Mouse (Mus musculus) CH12.LX (cell line): ENCODE data around the gene Stk35. TPM values are rescaled to one million over a fixed set of nuclear protein-coding genes. Genes with fewer than 3 reads are reported as not detected.

Experiments used
- DNase-seq: peaks from one replicate; pipeline ENCODE4 v3.0.0-alpha.2; 2013; ENCODE audit errors: extremely low read depth
- H3K27ac ChIP-seq: 2 replicates; pipeline ENCODE4 v1.5.1; 2012; ENCODE audit warnings: low read depth, mild to moderate bottlenecking, control low read depth, moderate library complexity; ENCODE audit not compliant: insufficient read depth
- H3K27me3 ChIP-seq: replicated peaks from 2 replicates; pipeline ENCODE3; 2012; ENCODE audit warnings: inconsistent platforms
- H3K36me3 ChIP-seq, 2 experiments: replicated peaks in 1 of 2; 2 replicates each; pipeline versions ENCODE3 to v1.6.1; 2012; ENCODE audit warnings: inconsistent platforms in 1 of 2, low read length in 1 of 2, mild to moderate bottlenecking in 1 of 2, mixed read lengths in 1 of 2, moderate library complexity in 1 of 2; ENCODE audit not compliant: control insufficient read depth in 1 of 2, insufficient read depth in 1 of 2
- H3K4me1 ChIP-seq, 2 experiments: 2 replicates each; pipeline ENCODE4 v1.6.1; 2012; ENCODE audit warnings: inconsistent platforms in 1 of 2, moderate library complexity in 1 of 2; ENCODE audit not compliant: insufficient read depth in 2 of 2, control insufficient read depth in 1 of 2
- H3K4me2 ChIP-seq: 2 replicates; pipeline ENCODE4 v1.6.1; 2012; ENCODE audit warnings: low read depth, mild to moderate bottlenecking, control low read depth; ENCODE audit not compliant: poor library complexity, insufficient read depth, severe bottlenecking
- H3K4me3 ChIP-seq, 3 experiments: fragments of 150-350 bp in 1 of 3; sonication (generic) in 1 of 3; replicated peaks in 1 of 3; 2 replicates each; pipeline versions ENCODE3 to v1.5.1; 2011 to 2012; ENCODE audit warnings: low read depth in 2 of 3, low read length in 2 of 3, mild to moderate bottlenecking in 2 of 3, moderate library complexity in 2 of 3, control low read depth in 1 of 3, improper control_type of control experiment in 1 of 3, inconsistent platforms in 1 of 3, mixed read lengths in 1 of 3; ENCODE audit not compliant: poor library complexity in 1 of 3
- H3K79me2 ChIP-seq: replicated peaks from 2 replicates; pipeline ENCODE4 v1.6.1; 2012; ENCODE audit warnings: mild to moderate bottlenecking, moderate library complexity; ENCODE audit not compliant: control insufficient read depth, poor library complexity, insufficient read depth, severe bottlenecking; ENCODE audit errors: extremely low read depth
- H3K9ac ChIP-seq: 2 replicates; pipeline ENCODE4 v1.6.1; 2012; ENCODE audit warnings: low read depth, mild to moderate bottlenecking, control low read depth, moderate library complexity; ENCODE audit not compliant: insufficient read depth
- H3K9me3 ChIP-seq: replicated peaks from 2 replicates; pipeline ENCODE3; 2012; ENCODE audit warnings: low read length, inconsistent platforms, mixed read lengths
- BHLHE40 ChIP-seq: IDR thresholded peaks from 2 replicates; pipeline ENCODE4 v1.6.1; 2011; ENCODE audit warnings: mild to moderate bottlenecking, low read depth, low read length, improper control_type of control experiment
- CHD1 ChIP-seq: IDR thresholded peaks from 2 replicates; pipeline ENCODE4 v1.6.1; 2012; ENCODE audit warnings: low read depth, low read length, improper control_type of control experiment, inconsistent platforms
- CTCF ChIP-seq, 2 experiments: IDR thresholded peaks in 1 of 2; conservative IDR thresholded peaks in 1 of 2; 2 replicates each; pipeline ENCODE4 v1.5.1; 2011 to 2012; ENCODE audit warnings: low read depth in 2 of 2, low read length in 2 of 2, improper control_type of control experiment in 1 of 2, inconsistent platforms in 1 of 2, mild to moderate bottlenecking in 1 of 2, moderate library complexity in 1 of 2
- EP300 ChIP-seq: IDR thresholded peaks from 2 replicates; pipeline ENCODE4 v1.6.1; 2011; ENCODE audit warnings: low read length, improper control_type of control experiment
- HCFC1 ChIP-seq: IDR thresholded peaks from 2 replicates; pipeline ENCODE4 v1.6.1; 2012; ENCODE audit warnings: low read depth, mild to moderate bottlenecking, inconsistent platforms, low read length, improper control_type of control experiment
- JUND ChIP-seq: conservative IDR thresholded peaks from 2 replicates; pipeline ENCODE4 v1.6.1; 2011; ENCODE audit warnings: low read depth, low read length, improper control_type of control experiment
- KAT2A ChIP-seq: IDR thresholded peaks from 2 replicates; pipeline ENCODE4 v1.6.1; 2012; ENCODE audit warnings: low read length, improper control_type of control experiment, inconsistent platforms; ENCODE audit not compliant: insufficient replicate concordance
- MEF2A ChIP-seq: IDR thresholded peaks from 2 replicates; pipeline ENCODE4 v1.6.1; 2014; ENCODE audit warnings: low read depth, mild to moderate bottlenecking, inconsistent platforms, low read length, improper control_type of control experiment, borderline replicate concordance
- MXI1 ChIP-seq: IDR thresholded peaks from 2 replicates; pipeline ENCODE4 v1.6.1; 2011; ENCODE audit warnings: mild to moderate bottlenecking, low read depth, low read length, improper control_type of control experiment
- NELFE ChIP-seq: IDR thresholded peaks from 2 replicates; pipeline ENCODE4 v1.6.1; 2011; ENCODE audit warnings: low read depth, low read length, improper control_type of control experiment
- NRF1 ChIP-seq: IDR thresholded peaks from 2 replicates; pipeline ENCODE4 v1.6.1; 2014; ENCODE audit warnings: low read depth, mild to moderate bottlenecking, inconsistent platforms, low read length, improper control_type of control experiment, moderate library complexity
- PAX5 ChIP-seq: IDR thresholded peaks from 2 replicates; pipeline ENCODE4 v1.6.1; 2012; ENCODE audit warnings: low read length, inconsistent platforms, mixed read lengths
- POLR2A ChIP-seq: IDR thresholded peaks from 2 replicates; pipeline ENCODE4 v1.6.1; 2011; ENCODE audit warnings: low read depth, mild to moderate bottlenecking, improper control_type of control experiment, low read length
- POLR2AphosphoS2 ChIP-seq: IDR thresholded peaks from 2 replicates; pipeline ENCODE4 v1.6.1; 2011; ENCODE audit warnings: low read depth, low read length, improper control_type of control experiment
- RAD21 ChIP-seq: IDR thresholded peaks from 2 replicates; pipeline ENCODE4 v1.6.1; 2011; ENCODE audit warnings: low read depth, mild to moderate bottlenecking, low read length, improper control_type of control experiment, moderate library complexity
- RCOR1 ChIP-seq: conservative IDR thresholded peaks from 2 replicates; pipeline ENCODE4 v1.6.1; 2012; ENCODE audit warnings: low read depth, mild to moderate bottlenecking, inconsistent platforms, low read length, improper control_type of control experiment
- SIN3A ChIP-seq: IDR thresholded peaks from 2 replicates; pipeline ENCODE4 v1.6.1; 2012; ENCODE audit warnings: low read length, improper control_type of control experiment, inconsistent platforms
- SMC3 ChIP-seq: IDR thresholded peaks from 2 replicates; pipeline ENCODE4 v1.6.1; 2011; ENCODE audit warnings: low read depth, low read length, improper control_type of control experiment
- TBP ChIP-seq: conservative IDR thresholded peaks from 2 replicates; pipeline ENCODE4 v1.6.1; 2011; ENCODE audit warnings: low read depth, low read length, improper control_type of control experiment
- TCF12 ChIP-seq: IDR thresholded peaks from 2 replicates; pipeline ENCODE4 v1.6.1; 2014; ENCODE audit warnings: low read depth, mild to moderate bottlenecking, inconsistent platforms, low read length, improper control_type of control experiment
- dilution Hi-C: fragments of 300-500 bp; cut with MboI; formaldehyde crosslinking; loops from 2 replicates; pipeline ENCODE4 v1.14.3; 2020; ENCODE audit warnings: low sequenced_read_pairs; ENCODE audit not compliant: extremely low pct_unique_long_range_greater_than_20kb, extremely low pct_ligation_motif_present
- in situ Hi-C: fragments of 300-500 bp; cut with MboI; formaldehyde crosslinking; loops from 3 replicates; pipeline ENCODE4 v1.14.3; 2019; ENCODE audit warnings: low sequenced_read_pairs, low pct_ligation_motif_present, low pct_unique_long_range_greater_than_20kb, mixed read lengths
- polyA plus RNA-seq: library from polyadenylated mRNA; unstranded; fragments of >175 nt; gene quantifications from 2 replicates; pipeline ENCODE4 v1.2.1, GENCODE M21; 2012; ENCODE audit warnings: low read depth; ENCODE audit not compliant: insufficient read length
- total RNA-seq, 2 experiments: library from RNA; depleted of rRNA; stranded (reverse); fragments of 300-350 nt in 1 of 2; fragments of >200 nt in 1 of 2; gene quantifications; 2 replicates each; pipeline ENCODE4 v1.2.3; 2012 to 2014

The Stk35 gene
- total and polyA plus RNA-seq, 3 experiments: 4.5 to 22.7 (median 7.3) TPM

DNA sequence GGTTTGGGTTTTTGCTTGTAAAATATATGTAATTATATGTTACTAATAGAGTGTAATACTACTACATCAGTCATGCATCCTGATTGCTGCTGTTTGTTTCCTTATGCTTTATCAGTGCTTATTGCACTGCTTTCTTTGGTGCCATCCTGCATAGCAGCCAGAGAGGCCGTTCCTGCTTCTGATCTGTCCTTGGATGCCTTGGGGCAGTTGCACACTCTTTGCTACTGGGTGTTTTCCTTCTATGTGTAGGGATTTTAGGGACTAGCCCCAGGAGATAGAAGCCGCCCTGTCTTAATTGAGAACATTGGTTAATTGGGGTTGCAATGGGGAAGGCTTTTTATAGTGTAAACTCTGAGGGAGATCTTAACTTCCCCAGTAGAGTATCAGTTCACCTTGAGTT lies 6.2 kb downstream of the Stk35 start:
- DNase-seq: no peak
- Histone ChIP-seq H3K9ac (no peak overlapping the region), H3K9me3 (no peaks in the 10 kb centered on the region), H3K36me3 (peaks cover 21 to 92% of the 10 kb centered on the region in 2 experiments), H3K4me2 (no peak overlapping the region), H3K4me1 (peaks cover 4 to 45% of the 10 kb centered on the region in 2 experiments; a peak in 3 of 4 replicates), H3K4me3 (no peak overlapping the region), H3K79me2 (peaks cover 8% of the 10 kb centered on the region), H3K27ac (no peak overlapping the region), H3K27me3 (no peaks in the 10 kb centered on the region)
- TF ChIP-seq MXI1 (no peak), POLR2AphosphoS2 (no peak), BHLHE40 (no peak)
- dilution Hi-C loops (no loop called here), in situ Hi-C loops (no loop called here)

DNA sequence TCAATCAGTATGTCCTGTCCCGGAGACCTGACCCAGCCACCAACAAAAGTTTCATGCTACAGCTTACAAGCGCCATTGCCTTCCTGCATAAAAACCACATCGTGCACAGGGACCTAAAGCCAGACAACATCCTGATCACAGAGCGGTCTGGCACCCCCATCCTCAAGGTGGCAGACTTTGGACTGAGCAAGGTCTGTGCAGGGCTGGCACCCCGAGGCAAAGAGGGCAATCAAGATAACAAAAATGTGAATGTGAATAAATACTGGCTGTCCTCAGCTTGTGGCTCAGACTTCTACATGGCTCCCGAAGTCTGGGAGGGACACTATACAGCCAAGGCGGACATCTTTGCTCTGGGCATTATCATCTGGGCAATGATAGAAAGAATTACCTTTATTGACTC lies 10.2 kb downstream of the Stk35 start:
- no peak overlapping the region for H3K9ac ChIP-seq
- no peak overlapping the region for H3K4me3 ChIP-seq
- no peak overlapping the region for H3K27ac ChIP-seq
- DNase-seq: no peak
- in situ Hi-C loops: no loop called here
- peaks cover 4% of the 10 kb centered on the region for H3K79me2 ChIP-seq
- no peaks in the 10 kb centered on the region for H3K27me3 ChIP-seq
- no peaks in the 10 kb centered on the region for H3K9me3 ChIP-seq
- dilution Hi-C loops: no loop called here
- peaks cover 6 to 37% of the 10 kb centered on the region in 2 experiments; a peak in 2 of 4 replicates for H3K4me1 ChIP-seq
- peaks cover 27 to 94% of the 10 kb centered on the region in 2 experiments for H3K36me3 ChIP-seq
- TF ChIP-seq BHLHE40: no peak
- no peak for TF ChIP-seq SIN3A
- no peak for TF ChIP-seq EP300
- no peak for TF ChIP-seq HCFC1
- no peak for TF ChIP-seq RAD21
- TF ChIP-seq JUND: no peak
- TF ChIP-seq PAX5: no peak
- no peak for TF ChIP-seq NRF1
- TF ChIP-seq MEF2A: no peak
- no peak for TF ChIP-seq NELFE
- no peak overlapping the region for H3K4me2 ChIP-seq

DNA sequence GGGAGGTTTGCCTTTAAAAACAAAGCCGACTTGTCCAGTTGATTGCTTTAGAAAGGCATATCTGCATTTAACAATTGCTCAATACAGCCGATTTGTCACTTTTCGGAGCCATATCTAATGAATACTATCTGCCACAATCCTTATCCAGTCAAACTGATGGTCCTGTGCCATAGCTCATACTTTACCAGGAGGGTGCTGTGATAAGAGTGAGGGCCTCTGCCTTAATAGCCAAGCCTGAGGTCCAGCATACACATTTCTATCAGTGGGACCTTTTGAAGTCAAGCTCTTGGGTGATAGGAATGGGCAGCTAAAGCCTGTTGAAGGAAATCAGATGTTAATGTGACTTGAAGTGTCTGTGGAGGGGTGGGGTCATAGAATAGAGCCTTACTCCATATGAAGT lies 13.7 kb downstream of the Stk35 start:
- TF ChIP-seq POLR2A (no peak), SMC3 (no peak), JUND (no peak), MEF2A (no peak), CTCF (conservative IDR thresholded peaks at IDR 0.05 in 1 of 2, IDR thresholded peaks at IDR 0.05 in 1 of 2; ENCODE audit: low read depth in 2 of 2, low read length in 2 of 2) (no peak), TBP (no peak), RCOR1 (no peak), TCF12 (no peak), PAX5 (no peak), CHD1 (no peak), KAT2A (no peak), MXI1 (no peak)
- Histone ChIP-seq H3K9ac (no peak overlapping the region), H3K79me2 (peaks cover 9% of the 10 kb centered on the region; the same call in 1 of the 2 replicates), H3K9me3 (no peaks in the 10 kb centered on the region), H3K27ac (no peak overlapping the region), H3K36me3 (peaks cover 24 to 94% of the 10 kb centered on the region in 2 experiments), H3K4me2 (no peak overlapping the region), H3K4me3 (no peak overlapping the region), H3K27me3 (no peaks in the 10 kb centered on the region), H3K4me1 (peaks cover 9 to 37% of the 10 kb centered on the region in 2 experiments; a peak in 3 of 4 replicates)
- in situ Hi-C loops: no loop called here
- dilution Hi-C loops: no loop called here
- DNase-seq: no peak
